Mouse (Mus musculus): ENCODE measurements around the gene Emp2. TPM values are rescaled to one million over a fixed set of nuclear protein-coding genes. Genes with fewer than 3 reads are reported as not detected.

Emp2 gene
- polyA plus RNA-seq, 1 experiment from 2014 or later = 18.8 TPM

- H3K36me3 ChIP-seq (ENCODE audit: control insufficient read depth, insufficient read depth, low read length) = no peaks in the 10 kb centered on the region
- H3K4me3 ChIP-seq (ENCODE audit: low read depth, low read length) = no peak overlapping the region
- ATAC-seq = no peak
- no peaks in the 10 kb centered on the region for H3K9me3 ChIP-seq (replicated peaks; ENCODE audit: control insufficient read depth, low read length, poor library complexity, severe bottlenecking)
- no peaks in the 10 kb centered on the region for H3K4me1 ChIP-seq (ENCODE audit: control insufficient read depth, insufficient read depth, low read length)
- no peak overlapping the region for H3K4me2 ChIP-seq (ENCODE audit: low read length)
- WGBS = 76% methylated on average over 3 of the region's 3 CpGs
- no peak overlapping the region for H3K27ac ChIP-seq (ENCODE audit: low read length)
- H3K9ac ChIP-seq (ENCODE audit: low read depth, low read length) = no peak overlapping the region
- H3K27me3 ChIP-seq (ENCODE audit: control insufficient read depth, insufficient read depth, low read depth, low read length) = no peaks in the 10 kb centered on the region
Measured at GRCm38 (mm10) chr16:10306101-10306500, 7.7 kb downstream of the Emp2 start.

DNA sequence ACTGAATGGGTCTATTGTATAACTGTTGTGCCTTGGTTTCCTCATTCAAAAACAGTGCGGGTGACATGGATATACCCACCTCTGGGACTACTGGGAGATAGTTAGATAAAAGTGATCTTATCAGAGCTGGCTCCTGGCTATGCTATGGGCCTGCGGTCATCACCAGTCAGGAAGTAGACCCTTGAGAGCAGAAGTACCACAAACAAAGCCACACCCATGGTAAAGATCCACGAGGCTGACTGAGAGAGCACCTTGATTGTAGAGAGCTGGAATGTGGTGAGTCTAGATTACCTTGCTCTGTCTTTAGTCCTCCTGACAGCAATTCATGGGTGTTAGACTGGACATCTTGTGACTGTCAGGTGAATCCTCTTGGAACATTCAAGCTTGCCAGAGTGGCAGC is 12.4 kb downstream of the Emp2 start:
- Histone ChIP-seq H3K36me3 (ENCODE audit: control insufficient read depth, insufficient read depth, low read length) (no peaks in the 10 kb centered on the region), H3K4me2 (ENCODE audit: low read length) (no peak overlapping the region), H3K9me3 (replicated peaks; ENCODE audit: control insufficient read depth, low read length, poor library complexity, severe bottlenecking) (no peaks in the 10 kb centered on the region), H3K4me1 (ENCODE audit: control insufficient read depth, insufficient read depth, low read length) (no peaks in the 10 kb centered on the region), H3K27me3 (ENCODE audit: control insufficient read depth, insufficient read depth, low read depth, low read length) (no peaks in the 10 kb centered on the region), H3K4me3 (ENCODE audit: low read depth, low read length) (no peak overlapping the region), H3K27ac (ENCODE audit: low read length) (no peak overlapping the region), H3K9ac (ENCODE audit: low read depth, low read length) (no peak overlapping the region)
- ATAC-seq = no peak
- WGBS = 87% methylated on average over 3 of the region's 3 CpGs

DNA sequence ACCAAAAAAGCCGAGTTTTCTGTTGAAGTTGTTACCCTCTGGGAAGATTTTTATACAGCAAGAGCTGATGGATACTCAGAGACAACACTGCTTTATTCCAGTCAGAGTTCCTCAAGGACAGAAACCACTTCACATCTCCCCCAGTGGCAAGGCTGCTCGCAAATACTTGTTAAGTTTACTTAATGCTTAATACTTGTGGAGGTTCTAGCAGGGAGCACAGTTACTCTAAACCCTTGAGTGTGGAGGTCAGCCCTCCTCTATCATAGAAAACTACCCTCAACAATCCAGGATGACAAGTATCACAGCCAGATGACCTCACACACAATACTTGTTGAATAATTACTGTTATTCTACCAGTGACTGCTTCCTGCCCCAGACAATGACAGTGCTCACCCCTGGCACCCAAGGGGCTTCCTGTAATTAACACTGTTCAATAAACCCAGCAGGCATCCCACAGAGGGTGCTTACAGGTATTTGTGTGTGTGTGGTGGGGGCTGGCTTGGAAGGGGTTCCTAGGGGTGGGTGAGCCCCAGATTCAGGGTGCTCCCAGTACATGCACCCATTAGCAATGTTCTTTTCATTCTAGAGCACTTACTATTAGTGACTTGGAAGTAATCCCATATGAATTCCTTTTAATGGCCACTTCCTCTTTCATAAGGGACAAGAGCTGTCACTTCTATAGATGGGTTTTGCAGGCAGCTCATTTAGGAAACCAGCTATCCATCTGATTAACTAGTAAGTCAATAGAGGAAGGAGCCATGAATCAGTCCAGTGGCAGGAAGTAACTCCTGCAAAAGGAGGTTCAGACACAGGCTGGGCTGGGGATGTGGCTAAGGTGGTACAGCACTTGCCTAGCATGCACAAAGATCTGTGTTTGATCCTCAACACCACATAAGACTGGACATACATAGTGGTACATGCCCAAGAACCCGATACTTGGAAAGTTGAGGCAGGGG is 13.3 kb downstream of the Emp2 start:
- 75% methylated on average over 3 of the region's 3 CpGs for WGBS
- Histone ChIP-seq H3K27ac (ENCODE audit: low read length) (no peak overlapping the region), H3K9ac (ENCODE audit: low read depth, low read length) (no peak overlapping the region), H3K27me3 (ENCODE audit: control insufficient read depth, insufficient read depth, low read depth, low read length) (no peaks in the 10 kb centered on the region), H3K4me3 (ENCODE audit: low read depth, low read length) (no peak overlapping the region), H3K9me3 (replicated peaks; ENCODE audit: control insufficient read depth, low read length, poor library complexity, severe bottlenecking) (no peaks in the 10 kb centered on the region), H3K4me1 (ENCODE audit: control insufficient read depth, insufficient read depth, low read length) (no peaks in the 10 kb centered on the region), H3K4me2 (ENCODE audit: low read length) (no peak overlapping the region), H3K36me3 (ENCODE audit: control insufficient read depth, insufficient read depth, low read length) (no peaks in the 10 kb centered on the region)
- ATAC-seq = no peak

- 36% methylated on average over 8 of the region's 8 CpGs for WGBS
- Histone ChIP-seq H3K4me3 (ENCODE audit: low read depth, low read length) (no peak overlapping the region), H3K4me1 (ENCODE audit: control insufficient read depth, insufficient read depth, low read length) (no peaks in the 10 kb centered on the region), H3K4me2 (ENCODE audit: low read length) (no peak overlapping the region), H3K9ac (ENCODE audit: low read depth, low read length) (no peak overlapping the region), H3K27ac (ENCODE audit: low read length) (no peak overlapping the region), H3K36me3 (ENCODE audit: control insufficient read depth, insufficient read depth, low read length) (no peaks in the 10 kb centered on the region), H3K9me3 (replicated peaks; ENCODE audit: control insufficient read depth, low read length, poor library complexity, severe bottlenecking) (no peaks in the 10 kb centered on the region), H3K27me3 (ENCODE audit: control insufficient read depth, insufficient read depth, low read depth, low read length) (no peaks in the 10 kb centered on the region)
- no peak for ATAC-seq
Measured at GRCm38 (mm10) chr16:10299637-10300036, 14.1 kb downstream of the Emp2 start.

- Histone ChIP-seq H3K27ac (ENCODE audit: low read length) (no peak overlapping the region), H3K27me3 (ENCODE audit: control insufficient read depth, insufficient read depth, low read depth, low read length) (no peaks in the 10 kb centered on the region), H3K36me3 (ENCODE audit: control insufficient read depth, insufficient read depth, low read length) (no peaks in the 10 kb centered on the region), H3K4me2 (ENCODE audit: low read length) (no peak overlapping the region), H3K9ac (ENCODE audit: low read depth, low read length) (no peak overlapping the region), H3K4me3 (ENCODE audit: low read depth, low read length) (no peak overlapping the region), H3K4me1 (ENCODE audit: control insufficient read depth, insufficient read depth, low read length) (no peaks in the 10 kb centered on the region), H3K9me3 (replicated peaks; ENCODE audit: control insufficient read depth, low read length, poor library complexity, severe bottlenecking) (no peaks in the 10 kb centered on the region)
- 80% methylated on average over 10 of the region's 10 CpGs for WGBS
- ATAC-seq = no peak
Measured at GRCm38 (mm10) chr16:10297696-10298644, 15.8 kb downstream of the Emp2 start.

GRCm38 (mm10) chr16:10288115-10288514 is 25.7 kb downstream of the Emp2 start:
- Histone ChIP-seq H3K27ac (ENCODE audit: low read length) (no peak overlapping the region), H3K36me3 (ENCODE audit: control insufficient read depth, insufficient read depth, low read length) (no peaks in the 10 kb centered on the region), H3K27me3 (ENCODE audit: control insufficient read depth, insufficient read depth, low read depth, low read length) (no peaks in the 10 kb centered on the region), H3K9me3 (replicated peaks; ENCODE audit: control insufficient read depth, low read length, poor library complexity, severe bottlenecking) (no peaks in the 10 kb centered on the region), H3K4me1 (ENCODE audit: control insufficient read depth, insufficient read depth, low read length) (no peaks in the 10 kb centered on the region), H3K9ac (ENCODE audit: low read depth, low read length) (no peak overlapping the region), H3K4me2 (ENCODE audit: low read length) (no peak overlapping the region), H3K4me3 (ENCODE audit: low read depth, low read length) (no peak overlapping the region)
- WGBS = 85% methylated on average over 6 of the region's 6 CpGs
- ATAC-seq = no peak

GRCm38 (mm10) chr16:10286513-10287268 is 27.1 kb downstream of the Emp2 start:
- no peak overlapping the region for H3K27ac ChIP-seq (ENCODE audit: low read length)
- WGBS = 82% methylated on average over 9 of the region's 9 CpGs
- no peak overlapping the region for H3K4me2 ChIP-seq (ENCODE audit: low read length)
- no peaks in the 10 kb centered on the region for H3K4me1 ChIP-seq (ENCODE audit: control insufficient read depth, insufficient read depth, low read length)
- no peaks in the 10 kb centered on the region for H3K36me3 ChIP-seq (ENCODE audit: control insufficient read depth, insufficient read depth, low read length)
- no peak overlapping the region for H3K9ac ChIP-seq (ENCODE audit: low read depth, low read length)
- H3K4me3 ChIP-seq (ENCODE audit: low read depth, low read length) = no peak overlapping the region
- no peak for ATAC-seq
- H3K9me3 ChIP-seq (replicated peaks; ENCODE audit: control insufficient read depth, low read length, poor library complexity, severe bottlenecking) = no peaks in the 10 kb centered on the region
- H3K27me3 ChIP-seq (ENCODE audit: control insufficient read depth, insufficient read depth, low read depth, low read length) = no peaks in the 10 kb centered on the region

DNA sequence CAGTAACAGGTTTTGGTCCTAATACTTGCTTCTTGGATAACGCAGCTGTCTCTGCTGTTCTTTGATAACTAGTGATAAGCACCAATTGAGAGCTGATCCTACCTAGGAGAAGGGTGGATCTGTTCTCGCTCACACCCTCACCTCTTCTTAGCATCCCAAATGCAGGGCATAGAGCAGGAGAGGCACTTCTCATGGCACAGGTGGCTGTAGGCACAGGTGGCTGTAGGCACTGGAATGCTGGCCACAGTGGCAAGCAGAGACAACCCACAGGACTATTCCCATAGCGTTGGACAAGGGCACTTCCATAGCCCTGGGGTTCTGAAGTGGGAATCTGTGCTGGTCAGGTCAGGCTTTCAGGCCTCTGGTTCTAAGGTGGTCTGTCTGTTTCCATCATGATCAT is 31.9 kb downstream of the Emp2 start:
- Histone ChIP-seq H3K4me3 (ENCODE audit: low read depth, low read length) (no peak overlapping the region), H3K27me3 (ENCODE audit: control insufficient read depth, insufficient read depth, low read depth, low read length) (0 out of 2 replicates have a peak, but pooled peaks cover 2% of the 10 kb centered on the region), H3K4me2 (ENCODE audit: low read length) (no peak overlapping the region), H3K36me3 (ENCODE audit: control insufficient read depth, insufficient read depth, low read length) (no peaks in the 10 kb centered on the region), H3K27ac (ENCODE audit: low read length) (no peak overlapping the region), H3K4me1 (ENCODE audit: control insufficient read depth, insufficient read depth, low read length) (no peaks in the 10 kb centered on the region), H3K9me3 (replicated peaks; ENCODE audit: control insufficient read depth, low read length, poor library complexity, severe bottlenecking) (no peaks in the 10 kb centered on the region), H3K9ac (ENCODE audit: low read depth, low read length) (no peak overlapping the region)
- WGBS = 87% methylated on average over 3 of the region's 3 CpGs
- ATAC-seq = no peak

Data from midbrain, embryonic 16.5 days (tissue).